Mouse (Mus musculus) layer of hippocampus, postnatal 25 days (tissue): ENCODE data around the gene Skil. TPM values are rescaled to one million over a fixed set of nuclear protein-coding genes. Genes with fewer than 3 reads are reported as not detected.
"Not testable (repeated sequence)": the region's sequence is repeated elsewhere in the genome, so short reads cannot be mapped to it uniquely, and the experiment has no call there.

Source experiments
- DNase-seq, 2 experiments: peaks; one replicate each; pipeline ENCODE4 v3.0.0; 2022; ENCODE audit warnings: mixed read lengths in 2 of 2, low spot score in 1 of 2; ENCODE audit errors: extremely low spot score in 1 of 2
- total RNA-seq, 2 experiments: library from RNA; stranded (reverse); gene quantifications; 2 replicates each; pipeline ENCODE4 v1.2.3; 2021

Gene Skil
- total RNA-seq, 2 experiments from 2014 or later = 67.6 to 70.0 TPM

- DNase-seq = no peak
Measured at GRCm38 (mm10) chr3:31123098-31123497, 28.2 kb downstream of the Skil start.

GRCm38 (mm10) chr3:31126303-31126702 lies 31.4 kb downstream of the Skil start:
- DNase-seq = no peak

- no peak for DNase-seq
Measured at GRCm38 (mm10) chr3:31126848-31127247, 32.0 kb downstream of the Skil start.

DNA sequence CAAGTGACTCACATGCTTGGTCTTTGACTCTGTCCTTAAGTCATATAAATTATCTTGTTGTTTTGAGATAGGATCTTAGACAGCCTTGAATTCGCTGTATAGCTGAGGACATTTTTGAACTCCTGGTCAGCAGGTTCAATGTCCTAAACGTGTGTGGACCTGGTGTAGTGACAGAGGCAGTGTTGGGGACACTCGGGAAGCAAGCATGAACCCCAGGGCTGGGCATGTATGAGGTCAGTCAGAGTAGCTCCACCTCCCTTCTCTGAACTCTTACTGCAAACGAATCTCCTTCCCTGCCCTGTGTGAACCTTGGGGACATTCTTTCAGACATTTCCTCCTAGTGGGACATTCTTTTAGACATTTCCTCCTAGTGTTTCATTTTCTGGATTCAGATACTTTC lies 34.9 kb downstream of the Skil start:
- no peak for DNase-seq

GRCm38 (mm10) chr3:31133664-31134063 lies 38.8 kb downstream of the Skil start:
- DNase-seq = no peak

DNA sequence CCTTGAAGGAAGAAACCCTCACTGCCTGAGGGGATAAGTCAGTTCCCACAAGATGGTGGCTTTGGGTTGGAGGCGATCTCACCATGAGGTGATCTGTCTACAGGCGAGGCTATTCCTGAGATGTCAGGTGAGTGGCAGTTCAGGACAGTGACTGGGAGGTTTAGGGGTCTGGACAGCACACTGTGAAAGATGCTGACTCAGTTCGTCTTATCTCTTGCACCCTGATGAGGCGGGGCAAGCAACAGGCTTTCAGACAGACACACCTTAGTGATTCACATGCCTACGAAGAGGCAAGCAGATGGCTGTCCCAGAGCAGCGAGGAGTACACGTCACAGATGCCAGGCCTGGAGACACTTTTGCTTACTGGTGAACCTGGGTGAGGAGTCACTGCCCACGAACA lies 39.4 kb downstream of the Skil start:
- DNase-seq = no peak

GRCm38 (mm10) chr3:31134696-31135095 lies 39.8 kb downstream of the Skil start:
- no peak for DNase-seq

- DNase-seq = not testable (repeated sequence)
Measured at GRCm38 (mm10) chr3:31136591-31136990, 41.7 kb downstream of the Skil start.

DNA sequence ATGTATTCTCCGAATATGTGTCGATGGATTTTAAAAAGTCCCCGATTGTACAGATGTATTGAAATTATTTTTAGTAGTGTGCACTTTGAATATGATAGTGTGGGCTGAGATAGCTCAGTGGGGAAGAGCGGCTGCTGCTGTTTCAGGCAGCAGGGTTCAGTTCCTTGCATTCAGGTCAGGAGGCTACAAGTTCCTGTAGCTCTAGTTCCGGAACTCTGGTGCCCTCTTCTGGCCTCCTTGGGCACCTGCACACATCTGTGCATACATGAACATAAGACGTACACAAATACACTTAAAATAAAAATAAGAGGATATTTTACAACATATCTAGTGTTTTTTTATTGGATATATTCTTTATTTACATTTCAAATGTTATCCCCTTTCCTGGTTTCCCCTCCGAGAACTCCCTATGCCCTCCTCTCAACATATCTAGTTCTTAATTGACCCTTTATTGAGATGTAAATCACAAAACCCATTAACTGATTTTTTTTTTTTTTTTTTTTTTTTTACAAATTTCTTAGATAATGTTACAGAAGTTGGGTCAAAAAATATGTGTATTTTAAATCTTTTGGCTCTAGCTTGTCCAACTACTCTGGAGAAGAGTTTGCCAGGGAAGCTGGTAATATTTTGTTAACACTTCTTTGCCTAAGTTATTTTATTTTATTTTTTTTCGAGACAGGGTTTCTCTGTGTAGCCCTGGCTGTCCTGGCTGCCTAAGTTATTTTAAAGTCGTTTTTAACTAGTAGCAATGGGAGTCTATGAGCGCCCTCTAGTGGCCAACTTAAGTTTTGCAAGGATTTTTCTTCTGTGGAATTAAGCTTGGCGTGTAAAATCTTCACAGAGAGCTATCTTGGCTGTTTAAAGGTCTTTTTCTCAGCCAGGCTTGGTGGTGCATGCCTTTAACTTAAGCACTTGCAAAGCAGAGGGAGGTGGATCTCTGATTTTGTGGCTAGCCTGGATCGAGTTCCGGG lies 43.9 kb downstream of the Skil start:
- DNase-seq = peak; percentile 63 to 87

DNA sequence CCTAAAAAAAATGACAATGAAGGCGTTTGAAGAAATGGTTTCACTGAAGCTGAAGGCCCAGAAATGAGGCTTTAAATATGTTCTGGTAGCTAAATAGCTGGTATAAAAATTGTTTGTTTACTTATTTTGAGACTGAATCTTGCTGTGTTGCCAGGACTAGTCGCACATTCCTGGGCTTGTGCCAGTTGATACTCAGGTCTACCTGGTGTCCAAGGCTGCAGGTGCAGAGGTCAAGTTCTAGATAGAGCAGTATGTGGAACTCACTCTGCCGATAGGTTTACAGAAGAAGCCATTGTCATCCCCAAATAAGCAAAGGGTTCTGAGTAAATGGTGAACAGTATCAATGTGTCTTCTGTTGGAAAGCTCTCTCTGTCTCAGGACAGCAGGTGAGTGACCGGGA lies 46.8 kb downstream of the Skil start:
- no peak for DNase-seq

GRCm38 (mm10) chr3:31145222-31145621 lies 50.4 kb downstream of the Skil start:
- DNase-seq = not testable (repeated sequence)

- peak in 1 of 2 experiments; percentile 65 for DNase-seq
Measured at GRCm38 (mm10) chr3:31145641-31146290, 50.9 kb downstream of the Skil start.

GRCm38 (mm10) chr3:31148595-31148994 lies 53.7 kb downstream of the Skil start:
- DNase-seq = no peak

GRCm38 (mm10) chr3:31149706-31150105 lies 54.8 kb downstream of the Skil start, which contains the start of gene Cldn11:
Gene Cldn11 (plus strand): TSS chr3:31149920.
- DNase-seq = peak in 1 of 2 experiments; percentile 38

- DNase-seq = no peak
Measured at GRCm38 (mm10) chr3:31152108-31152507, 57.2 kb downstream of the Skil start.

DNA sequence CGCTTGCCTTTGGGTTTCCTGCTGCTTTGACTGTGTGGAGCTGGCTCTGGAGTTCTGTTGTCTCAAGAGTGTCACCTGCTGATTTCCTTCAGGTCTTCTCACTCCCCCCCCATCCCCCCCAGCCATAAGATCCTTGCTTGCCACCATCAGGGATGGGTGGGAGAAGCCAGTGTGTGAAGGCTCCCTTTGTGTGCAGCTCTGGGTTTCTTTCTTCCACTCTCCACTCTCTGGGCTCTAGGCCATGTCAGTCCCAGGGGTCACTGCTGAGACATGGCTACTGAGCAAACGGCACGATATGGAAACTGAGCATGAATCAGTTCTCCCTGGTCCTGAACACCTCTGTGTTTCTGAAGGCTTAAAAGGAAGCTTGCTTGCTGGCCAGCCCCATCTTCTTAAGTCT lies 61.3 kb downstream of the Skil start:
- no peak for DNase-seq

- no peak for DNase-seq
Measured at GRCm38 (mm10) chr3:31157776-31158175, 62.9 kb downstream of the Skil start.

DNA sequence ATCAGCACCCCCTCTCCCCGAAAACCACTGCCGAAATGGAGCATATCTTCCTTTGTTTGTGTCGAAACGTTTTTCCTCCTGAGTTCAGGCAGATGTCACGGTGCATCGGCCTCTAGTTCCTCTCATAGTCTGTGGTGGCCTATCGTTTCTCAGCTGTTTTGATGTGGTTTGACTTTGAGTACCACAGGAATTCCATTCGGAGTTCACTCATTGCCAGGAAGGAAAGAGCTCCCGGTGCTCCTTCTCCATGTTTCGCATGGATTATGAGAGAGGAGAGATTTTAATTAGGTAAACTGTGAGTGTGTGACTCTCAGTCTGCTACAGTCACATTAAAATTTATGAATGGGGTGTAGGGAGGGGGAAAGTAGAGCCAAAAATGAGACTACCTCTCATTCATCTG lies 65.2 kb downstream of the Skil start:
- DNase-seq = no peak

- no peak for DNase-seq
Measured at GRCm38 (mm10) chr3:31161336-31161735, 66.5 kb downstream of the Skil start.

DNA sequence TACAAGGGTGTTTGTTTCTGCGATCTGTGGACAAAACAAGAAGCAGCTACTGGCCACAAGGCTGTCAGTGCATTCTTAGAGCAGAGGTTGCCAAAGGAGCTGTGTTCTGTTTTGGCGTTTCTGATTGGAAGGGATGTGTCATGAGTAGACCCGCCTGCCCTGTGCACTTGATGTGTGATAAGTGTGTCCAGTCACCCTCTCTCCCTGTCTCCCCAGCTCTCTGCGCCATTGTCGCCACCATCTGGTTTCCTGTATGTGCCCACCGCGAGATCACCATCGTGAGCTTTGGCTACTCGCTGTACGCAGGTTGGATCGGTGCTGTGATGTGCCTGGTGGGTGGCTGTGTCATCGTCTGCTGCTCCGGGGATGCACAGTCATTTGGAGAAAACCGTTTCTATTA lies 68.0 kb downstream of the Skil start:
- DNase-seq = no peak

DNA sequence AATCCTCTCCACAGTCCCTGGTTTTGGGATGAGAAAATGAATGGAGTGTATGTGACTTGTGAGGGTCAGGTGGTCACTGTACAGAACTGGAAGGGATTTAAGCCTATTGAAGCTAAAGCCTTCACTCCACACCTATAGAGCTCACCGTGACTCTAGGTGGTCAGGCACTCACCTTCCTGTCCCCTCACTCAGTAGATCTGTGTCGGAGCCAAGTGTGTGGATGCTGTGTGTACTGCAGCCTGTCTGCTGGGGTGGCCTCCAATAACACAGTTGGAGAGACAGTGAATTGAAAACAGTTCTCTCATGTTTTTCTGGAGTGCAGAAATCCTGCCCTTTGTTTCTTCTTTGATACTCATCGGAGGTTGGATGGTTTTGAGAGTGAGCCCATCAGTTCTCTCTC lies 70.9 kb downstream of the Skil start:
- no peak for DNase-seq
